Mouse (Mus musculus) leukemia stem cell, adult 10-12 weeks (primary cell): Measurements from ENCODE around the gene Gfer. TPM values are rescaled to one million over a fixed set of nuclear protein-coding genes. Genes with fewer than 3 reads are reported as not detected.

Experiments used
- polyA plus RNA-seq: library from polyadenylated mRNA; stranded (reverse); fragments of >175 nt; gene quantifications from 2 replicates; pipeline ENCODE4 v1.2.3, GENCODE M21; 2012; ENCODE audit warnings: low replicate concordance

The Gfer gene
- 134 TPM in 2 replicates for polyA plus RNA-seq

GRCm38 (mm10) chr17:24696011-24696697 is at the start of gene Gfer, which contains the start of gene Noxo1:
TSS of gene Gfer (minus strand) at chr17:24696156.
TSS of gene Noxo1 (plus strand) at chr17:24696234.

GRCm38 (mm10) chr17:24736330-24737051 is 40.5 kb upstream of the Gfer start, which contains the start of gene Msrb1:
TSS of gene Msrb1 (plus strand) at chr17:24736642.

GRCm38 (mm10) chr17:24727618-24728017 is 31.7 kb upstream of the Gfer start, which contains the start of gene Rpl3l:
TSS of gene Rpl3l (plus strand) at chr17:24727820.

GRCm38 (mm10) chr17:24724184-24724583 is 28.2 kb upstream of the Gfer start, which contains the start of gene Ndufb10:
TSS of gene Ndufb10 (minus strand) at chr17:24724478.

GRCm38 (mm10) chr17:24717943-24718342 is 22.0 kb upstream of the Gfer start, which contains the start of the genes Rnf151 and Rps2:
TSS of gene Rnf151 (minus strand) at chr17:24718063.
TSS of gene Rps2 (plus strand) at chr17:24718116.

GRCm38 (mm10) chr17:24706982-24707800 is 11.2 kb upstream of the Gfer start, which contains the start of gene Tbl3:
TSS of gene Tbl3 (minus strand) at chr17:24707660.

GRCm38 (mm10) chr17:24689251-24690081 is 6.5 kb downstream of the Gfer start, which contains the start of gene Syngr3:
TSS of gene Syngr3 (minus strand) at chr17:24689955.

GRCm38 (mm10) chr17:24669545-24670245 is 26.3 kb downstream of the Gfer start, which contains the start of gene Zfp598:
TSS of gene Zfp598 (plus strand) at chr17:24669687.

GRCm38 (mm10) chr17:24658017-24658758 is 37.8 kb downstream of the Gfer start, which contains the start of gene Npw:
TSS of gene Npw (minus strand) at chr17:24658457.

GRCm38 (mm10) chr17:24650070-24650616 is 45.8 kb downstream of the Gfer start, which contains the start of gene Slc9a3r2:
TSS of gene Slc9a3r2 (minus strand) at chr17:24650327.

Other genes with a start within 250 kb of the Gfer start
- gene E4f1, start 225.8 kb downstream of the Gfer start, polyA plus RNA-seq = 21.8 and 23.0 TPM in 2 replicates
- 86.0 and 114 TPM in 2 replicates for gene Pgp, start 225.8 kb downstream of the Gfer start, polyA plus RNA-seq
- 0.56 and 0.61 TPM in 2 replicates for gene Bricd5, start 222.3 kb downstream of the Gfer start, polyA plus RNA-seq
- gene Mlst8, start 217.1 kb downstream of the Gfer start, polyA plus RNA-seq = 6.4 and 15.9 TPM in 2 replicates
- gene Caskin1, start 207.6 kb downstream of the Gfer start, polyA plus RNA-seq = 0.03 TPM in 1 of 2 replicates, not detected in the other
- 121 and 190 TPM in 2 replicates for gene Traf7, start 168.2 kb downstream of the Gfer start, polyA plus RNA-seq
- gene Rab26, start 161.9 kb downstream of the Gfer start, polyA plus RNA-seq = 0.14 and 1.1 TPM in 2 replicates
- gene Pkd1, start 146.3 kb downstream of the Gfer start, polyA plus RNA-seq = 8.9 and 14.3 TPM in 2 replicates
- 37.0 and 60.0 TPM in 2 replicates for gene Tsc2, start 63.5 kb downstream of the Gfer start, polyA plus RNA-seq
- 4.3 and 4.4 TPM in 2 replicates for gene Nthl1, start 63.5 kb downstream of the Gfer start, polyA plus RNA-seq
- 2.0 and 5.8 TPM in 2 replicates for gene Slc9a3r2, start 45.8 kb downstream of the Gfer start, polyA plus RNA-seq
- 1.1 and 4.6 TPM in 2 replicates for gene Npw, start 37.7 kb downstream of the Gfer start, polyA plus RNA-seq
- 144 and 147 TPM in 2 replicates for gene Zfp598, start 26.5 kb downstream of the Gfer start, polyA plus RNA-seq
- gene Syngr3, start 6.2 kb downstream of the Gfer start, polyA plus RNA-seq = 0.56 and 0.62 TPM in 2 replicates
- gene Noxo1, start 78 bp upstream of the Gfer start, polyA plus RNA-seq = 0.69 and 1.8 TPM in 2 replicates
- gene Tbl3, start 11.5 kb upstream of the Gfer start, polyA plus RNA-seq = 20.7 and 32.9 TPM in 2 replicates
- 0.42 and 0.46 TPM in 2 replicates for gene Rnf151, start 21.9 kb upstream of the Gfer start, polyA plus RNA-seq
- 69.0 and 456 TPM in 2 replicates for gene Rps2, start 22.0 kb upstream of the Gfer start, polyA plus RNA-seq
- gene Ndufb10, start 28.3 kb upstream of the Gfer start, polyA plus RNA-seq = 350 and 503 TPM in 2 replicates
- gene Rpl3l, start 31.7 kb upstream of the Gfer start, polyA plus RNA-seq = not detected in 2 replicates
- 9.9 and 15.7 TPM in 2 replicates for gene Msrb1, start 40.5 kb upstream of the Gfer start, polyA plus RNA-seq
- not detected in 2 replicates for gene Hs3st6, start 56.8 kb upstream of the Gfer start, polyA plus RNA-seq
- gene Meiob, start 108.1 kb upstream of the Gfer start, polyA plus RNA-seq = not detected in 2 replicates
- gene Hagh, start 144.0 kb upstream of the Gfer start, polyA plus RNA-seq = 39.1 and 51.7 TPM in 2 replicates
- 6.2 and 6.5 TPM in 2 replicates for gene Fahd1, start 154.2 kb upstream of the Gfer start, polyA plus RNA-seq
- gene Igfals, start 169.8 kb upstream of the Gfer start, polyA plus RNA-seq = 0.14 TPM in 1 of 2 replicates, not detected in the other
- gene Nubp2, start 190.2 kb upstream of the Gfer start, polyA plus RNA-seq = 10.5 and 114 TPM in 2 replicates
- gene Spsb3, start 190.5 kb upstream of the Gfer start, polyA plus RNA-seq = 21.6 and 45.5 TPM in 2 replicates
- gene Eme2, start 198.9 kb upstream of the Gfer start, polyA plus RNA-seq = 31.8 and 37.9 TPM in 2 replicates
- 81.1 and 115 TPM in 2 replicates for gene Mrps34, start 199.0 kb upstream of the Gfer start, polyA plus RNA-seq
- gene Nme3, start 200.3 kb upstream of the Gfer start, polyA plus RNA-seq = 16.0 and 19.6 TPM in 2 replicates
- 38.3 and 49.4 TPM in 2 replicates for gene Mapk8ip3, start 240.8 kb upstream of the Gfer start, polyA plus RNA-seq